Mouse (Mus musculus) activated CD4-positive, CD25-positive, alpha-beta regulatory T cell, adult 4 months (primary cell): Measurements from ENCODE around the gene Sgms1. TPM values are rescaled to one million over a fixed set of nuclear protein-coding genes. Genes with fewer than 3 reads are reported as not detected.

Experiments
- ATAC-seq: one replicate; pipeline ENCODE4 v1.8.0; 2017
- polyA plus RNA-seq, 2 experiments: library from polyadenylated mRNA; unstranded; fragments of 100-300 nt; shearing (Covaris generic); gene quantifications; one replicate each; pipeline ENCODE4 v1.2.1; 2017

Gene Sgms1
- polyA plus RNA-seq = 10 to 100 TPM; 37.6 to 52.4 TPM

DNA sequence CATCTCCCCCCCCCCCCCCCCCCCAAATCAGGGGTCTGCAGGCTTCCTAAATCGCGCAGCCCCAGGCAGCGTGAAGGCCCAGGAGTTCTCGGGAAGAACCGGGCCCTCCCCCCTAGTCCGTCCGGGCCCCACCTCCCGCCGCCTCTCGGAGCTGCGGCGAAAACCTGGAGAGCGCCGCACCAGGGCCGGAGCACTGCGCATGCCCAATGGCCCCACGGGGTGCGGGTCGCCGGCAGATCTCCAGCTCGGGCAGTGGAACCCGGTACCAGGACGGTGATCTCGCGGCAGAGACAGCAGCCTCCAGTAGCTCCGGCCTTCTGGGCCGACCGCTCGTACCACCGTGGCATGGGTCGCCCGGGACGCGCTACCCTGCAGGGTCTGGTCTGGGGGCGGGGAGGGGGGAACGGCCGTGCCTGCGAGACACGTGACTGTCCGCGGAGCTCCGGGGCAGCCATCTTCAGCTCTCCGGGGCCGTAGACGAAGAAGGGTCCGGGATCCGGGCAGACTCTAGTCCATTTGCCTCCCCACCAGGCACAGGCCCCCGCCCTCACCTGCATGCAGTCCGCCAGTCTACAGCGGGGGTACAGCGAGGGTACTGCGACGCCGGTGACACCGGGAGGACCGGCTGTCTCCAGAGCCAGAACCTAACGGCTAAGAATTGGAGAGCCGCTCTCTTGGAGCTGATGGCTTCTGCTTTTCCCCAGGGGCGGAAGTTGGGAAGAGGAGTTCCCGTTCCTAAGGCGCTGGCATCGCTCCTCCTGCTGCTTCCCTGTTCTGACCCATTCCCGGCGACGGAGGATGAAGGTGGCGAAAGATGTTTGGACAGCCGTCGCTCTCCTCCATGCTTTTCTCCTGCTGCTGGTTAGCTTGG, at the start of gene Sgms1:
TSS of gene Sgms1 (minus strand) at position 714 of the 871 bp plus-strand sequence.
- ATAC-seq = peak; percentile 41

DNA sequence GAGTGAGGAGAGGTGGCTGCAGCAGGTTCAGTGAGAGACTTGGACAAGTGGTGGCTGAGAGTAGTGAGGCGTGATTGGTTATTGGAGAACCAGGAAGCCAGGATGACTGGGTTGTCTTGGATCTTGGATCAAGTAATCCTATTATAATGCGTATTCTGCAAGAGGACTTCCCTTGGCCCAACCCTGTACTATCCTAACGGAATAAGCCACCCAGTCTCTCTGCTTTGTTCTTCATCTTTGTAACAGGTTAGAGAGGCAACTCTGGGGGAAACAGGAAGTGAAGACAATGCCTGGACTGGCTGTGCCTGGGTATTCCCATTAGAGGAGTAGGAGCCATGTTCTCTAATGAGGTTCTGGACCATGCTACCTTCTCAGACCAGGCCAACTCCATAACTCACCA, 36.3 kb upstream of the Sgms1 start:
- no peak for ATAC-seq

DNA sequence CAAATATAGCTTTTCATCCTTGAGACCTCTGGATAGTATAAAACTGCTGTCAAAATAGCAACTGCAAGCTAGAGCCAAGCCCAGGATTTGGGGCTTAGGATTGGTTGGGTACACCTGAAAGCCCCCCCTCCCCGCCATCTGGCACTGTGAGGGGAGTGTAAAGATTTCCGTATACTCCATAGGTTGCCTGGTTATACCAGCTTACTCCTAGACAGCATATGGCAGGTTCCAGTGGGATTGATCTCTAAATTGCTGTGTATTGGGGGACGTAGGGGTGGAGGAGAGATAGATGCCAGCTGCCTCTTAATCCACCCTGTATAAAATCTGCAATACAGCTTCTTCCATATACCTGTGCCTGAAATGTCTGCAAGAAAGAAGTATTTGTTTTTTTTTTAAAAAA, 35.2 kb upstream of the Sgms1 start:
- no peak for ATAC-seq

DNA sequence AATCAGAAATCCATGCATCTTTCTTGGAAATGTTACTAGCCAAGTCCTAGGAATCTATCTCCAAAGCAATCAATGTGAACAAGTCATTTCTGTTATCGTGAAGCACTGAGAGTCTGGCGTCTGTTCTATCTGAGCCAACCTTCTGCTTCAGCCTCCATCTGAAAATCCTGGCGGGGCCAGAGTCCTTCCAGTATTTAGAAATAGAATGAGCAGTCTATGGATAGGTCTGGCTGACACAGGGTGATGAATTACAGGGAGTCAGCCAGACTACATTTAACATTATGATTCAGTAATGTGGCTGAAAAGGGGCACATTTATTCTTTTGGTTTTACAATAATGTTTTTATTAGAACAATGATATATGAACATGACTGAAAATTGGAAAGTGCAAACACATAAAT, 29.6 kb upstream of the Sgms1 start:
- no peak for ATAC-seq

DNA sequence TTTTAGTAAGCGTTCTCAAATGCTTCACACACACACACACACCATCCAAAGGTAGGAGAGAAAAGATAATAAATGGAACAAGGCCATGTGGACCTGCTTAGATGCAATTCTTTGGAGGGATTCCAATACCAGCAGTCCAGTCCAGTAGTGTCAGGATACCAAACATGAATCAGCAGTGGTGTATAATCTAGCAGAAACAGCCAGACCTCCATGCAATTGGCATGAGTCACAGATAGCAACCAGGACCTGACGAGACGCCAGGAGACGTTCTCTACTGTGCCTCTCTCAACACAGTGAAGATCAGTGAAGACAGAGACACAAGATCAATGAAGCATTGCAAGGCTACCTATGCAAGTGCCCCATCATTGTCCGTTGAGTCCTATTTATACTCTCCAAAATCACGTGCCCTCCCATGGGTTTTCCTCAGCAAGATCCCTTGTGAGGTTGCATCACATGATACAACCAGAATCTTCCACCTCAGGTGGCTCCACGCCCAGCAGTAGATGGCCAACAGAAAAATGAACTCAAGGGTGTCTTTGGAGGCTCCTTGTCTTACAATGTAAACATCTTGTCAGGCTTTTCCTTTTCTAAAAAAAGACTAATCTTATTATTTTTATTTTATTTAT, 27.3 kb upstream of the Sgms1 start:
- ATAC-seq = no peak

DNA sequence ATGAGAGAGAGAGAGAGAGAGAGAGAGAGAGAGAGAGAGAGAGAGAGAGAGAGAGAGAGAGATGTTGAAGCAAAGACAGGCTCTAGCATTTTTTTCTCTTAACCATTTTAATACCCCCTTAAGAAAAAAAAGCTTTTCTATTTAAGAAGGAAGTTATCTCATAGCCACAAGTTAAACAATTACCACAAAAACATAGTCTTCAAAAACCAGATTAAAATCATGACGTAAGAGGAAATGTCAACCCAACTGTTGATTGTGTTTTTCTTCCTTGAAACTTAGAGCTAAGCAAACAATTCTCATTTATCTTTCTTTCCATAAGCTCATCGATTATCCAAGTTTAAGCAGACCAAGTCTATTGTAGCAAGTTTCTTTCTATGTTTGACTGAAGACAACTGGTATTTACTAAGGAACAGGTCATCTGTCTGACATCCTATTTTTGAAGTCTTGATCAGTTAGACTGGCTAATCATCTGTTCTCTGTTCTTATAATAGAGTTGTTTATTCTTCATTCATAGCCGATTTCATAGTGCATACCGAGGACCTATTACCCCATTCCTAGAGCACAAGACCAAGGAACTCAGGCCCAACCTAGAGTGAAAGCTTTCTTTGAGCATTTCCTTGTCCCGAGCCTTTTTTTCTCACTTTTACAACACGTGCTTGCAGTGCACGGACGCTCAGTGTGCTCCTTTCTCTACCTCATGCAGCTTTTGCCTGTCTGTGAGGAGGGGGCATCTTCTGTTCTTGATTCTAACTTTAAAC, 20.3 kb upstream of the Sgms1 start:
- peak; percentile 75 for ATAC-seq

DNA sequence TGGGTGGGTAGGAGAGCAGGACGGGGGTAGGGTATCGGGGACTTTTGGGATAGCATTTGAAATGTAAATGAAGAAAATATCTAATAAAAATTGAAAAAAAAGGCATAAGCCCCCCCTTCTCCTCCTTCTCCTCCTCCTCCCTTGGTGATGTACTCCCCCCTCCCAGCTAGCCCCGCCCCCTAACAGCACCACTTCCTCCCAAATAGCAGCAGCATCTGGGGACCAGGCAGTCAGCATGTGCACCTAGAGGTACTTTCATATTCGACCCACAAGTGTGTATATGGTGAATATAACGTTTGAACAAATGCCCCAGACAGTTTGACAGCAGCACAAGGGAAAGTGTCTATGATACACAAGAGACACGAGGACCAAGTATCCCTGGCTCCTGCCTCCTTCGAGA, 17.2 kb upstream of the Sgms1 start:
- peak; percentile 77 for ATAC-seq

DNA sequence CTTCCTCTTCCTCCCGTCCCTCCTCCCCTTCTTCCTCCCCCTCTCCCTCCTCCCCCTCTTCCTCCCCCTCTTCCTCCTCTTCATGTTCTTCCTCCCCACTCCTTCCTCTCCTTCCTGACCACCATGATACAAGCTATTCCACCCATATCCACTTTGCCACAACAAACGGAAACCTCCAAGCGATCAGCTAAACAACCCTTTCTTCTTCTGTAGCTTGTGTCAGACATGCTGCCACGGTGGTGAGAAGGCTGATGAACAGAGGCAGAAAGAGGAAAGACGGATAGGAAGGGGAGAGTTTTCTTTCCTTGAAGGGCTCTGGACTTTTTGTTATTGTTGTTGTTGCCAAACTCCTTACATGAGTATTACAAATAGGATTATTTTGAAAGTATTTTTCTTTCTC, 14.9 kb upstream of the Sgms1 start:
- ATAC-seq = no peak

DNA sequence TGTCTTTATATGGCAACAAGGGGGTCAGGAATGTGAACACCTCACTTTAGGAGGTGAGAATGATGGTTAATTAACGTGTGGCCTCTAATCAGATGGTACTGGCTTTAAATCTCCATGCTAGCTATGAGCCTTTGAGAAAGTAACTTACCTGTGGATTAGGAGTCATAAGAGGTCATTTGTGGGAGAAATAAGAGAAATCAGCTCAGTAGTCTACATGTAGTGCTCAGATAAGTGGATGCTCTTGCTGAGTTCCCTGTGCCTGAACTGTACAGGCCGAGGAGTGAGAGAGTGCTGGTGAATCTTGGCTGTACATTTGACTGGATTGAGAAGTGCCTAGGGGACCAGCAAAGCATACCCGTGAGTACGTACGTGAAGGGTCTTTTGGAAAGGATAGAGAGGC, 14.3 kb upstream of the Sgms1 start:
- no peak for ATAC-seq

DNA sequence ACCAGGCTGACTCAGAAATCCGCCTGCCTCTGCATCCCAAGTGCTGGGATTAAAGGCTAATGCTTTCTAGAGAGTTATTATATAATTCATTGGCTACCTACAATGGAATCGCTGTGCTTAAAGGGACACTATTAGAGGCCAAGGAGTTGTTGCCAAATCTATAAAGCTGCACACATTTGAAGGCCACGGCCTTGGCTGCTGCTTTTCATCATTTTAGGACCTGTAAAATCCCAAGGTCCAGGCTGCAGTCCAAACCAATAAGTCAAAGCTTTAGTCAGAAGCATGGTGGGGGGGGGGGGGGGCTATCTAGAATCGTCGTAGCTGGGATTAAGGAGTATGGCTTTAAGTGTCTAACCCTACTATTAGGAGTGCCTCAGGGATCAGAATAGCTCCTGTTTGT, 9.0 kb upstream of the Sgms1 start:
- ATAC-seq = no peak

DNA sequence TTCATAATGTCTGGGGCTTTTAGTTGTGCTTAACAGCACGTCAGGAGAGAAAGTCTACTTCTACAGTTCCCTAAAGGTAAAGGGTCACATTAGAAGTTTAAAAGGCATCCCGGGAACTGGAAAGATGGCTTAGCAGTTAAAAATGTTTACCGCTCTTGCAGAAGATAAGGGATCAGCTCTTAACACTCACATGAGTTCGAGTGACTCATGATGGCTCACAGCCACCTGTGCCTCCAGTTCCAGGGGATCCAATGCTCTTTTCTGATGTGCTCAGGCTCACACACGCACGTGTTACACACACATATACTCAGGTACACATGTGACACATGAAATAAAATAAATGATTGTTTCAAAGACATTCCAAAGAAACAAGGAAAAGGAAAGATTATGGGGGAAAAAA, 6.8 kb upstream of the Sgms1 start:
- ATAC-seq = no peak

DNA sequence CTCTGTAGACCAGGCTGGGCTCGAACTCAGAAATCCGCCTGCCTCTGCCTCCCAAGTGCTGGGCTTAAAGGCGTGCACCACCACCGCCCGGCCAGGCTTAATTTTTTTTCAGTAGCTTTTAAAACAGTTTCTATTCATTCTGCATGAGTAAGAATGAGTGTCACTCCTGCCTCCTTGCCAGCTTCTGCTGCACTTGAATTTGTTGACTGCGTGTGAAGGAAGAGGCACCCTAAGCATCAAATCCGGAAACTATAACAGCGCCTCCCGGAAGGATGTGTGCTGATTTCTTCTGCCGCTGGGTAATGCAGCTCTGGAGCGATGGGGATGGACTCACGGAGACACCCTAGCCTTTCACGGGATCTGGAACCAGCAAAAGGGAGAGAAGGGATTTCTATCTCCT, 5.3 kb upstream of the Sgms1 start:
- ATAC-seq = no peak

DNA sequence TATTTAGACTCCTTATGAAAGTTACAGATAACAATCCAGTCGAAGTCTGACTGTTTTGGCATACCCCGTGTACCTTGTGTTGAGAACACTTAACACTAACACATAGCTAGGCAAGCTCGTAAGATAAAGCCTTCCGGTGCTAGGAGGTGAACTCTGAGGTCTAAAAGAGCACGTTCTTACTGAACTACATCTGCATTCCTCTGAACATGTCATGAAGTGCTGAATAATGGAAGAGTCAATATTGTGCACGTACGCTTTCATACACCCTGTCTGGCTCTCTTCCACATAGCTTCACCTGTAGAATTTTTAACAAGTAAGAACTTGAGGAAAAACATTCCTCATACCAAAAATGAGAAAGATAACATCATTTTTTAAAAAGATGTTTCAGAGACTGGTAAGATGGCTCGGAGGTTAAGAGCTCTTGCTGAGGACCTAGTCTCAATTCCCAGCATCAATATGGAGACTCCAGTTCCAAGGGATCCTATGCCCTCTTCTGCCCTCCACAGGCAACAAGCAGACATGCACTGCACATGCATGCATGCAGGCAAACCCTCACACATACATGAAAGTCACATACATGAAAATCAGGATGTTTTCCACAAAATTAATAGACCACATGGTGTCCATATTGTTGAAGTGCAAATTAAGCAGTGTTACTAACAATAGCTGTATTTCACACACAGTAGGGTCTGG, 4.4 kb upstream of the Sgms1 start:
- no peak for ATAC-seq

DNA sequence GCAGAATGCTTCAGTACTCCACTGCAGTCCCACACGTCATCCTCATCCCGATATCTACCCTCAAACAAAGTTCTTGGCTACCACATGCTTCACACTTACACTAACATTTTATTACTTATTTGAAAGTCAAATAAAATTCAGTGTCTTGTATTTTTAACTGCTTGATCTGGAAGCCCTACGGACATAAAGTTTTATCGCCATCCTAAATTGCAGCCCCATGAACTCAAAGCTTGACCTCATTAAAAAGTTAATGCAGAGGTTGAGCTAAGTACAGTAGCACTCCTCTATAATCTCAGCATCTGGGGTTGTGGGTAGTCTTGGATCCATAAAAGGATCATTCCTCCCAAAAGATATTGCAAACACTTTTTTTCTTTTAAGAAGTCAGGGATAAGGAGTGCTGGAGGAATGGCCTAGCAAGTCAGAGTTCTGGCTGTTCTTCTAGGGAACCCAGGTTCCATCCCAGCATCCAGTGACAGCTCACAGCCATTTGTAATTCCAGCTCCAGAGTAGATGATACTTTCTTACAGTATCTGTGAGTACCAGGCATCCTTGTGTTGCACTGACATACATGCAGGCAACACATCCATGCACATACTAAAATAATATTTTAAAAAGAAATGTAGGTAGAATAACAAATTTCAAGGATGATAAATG, 3.7 kb upstream of the Sgms1 start:
- ATAC-seq = no peak

DNA sequence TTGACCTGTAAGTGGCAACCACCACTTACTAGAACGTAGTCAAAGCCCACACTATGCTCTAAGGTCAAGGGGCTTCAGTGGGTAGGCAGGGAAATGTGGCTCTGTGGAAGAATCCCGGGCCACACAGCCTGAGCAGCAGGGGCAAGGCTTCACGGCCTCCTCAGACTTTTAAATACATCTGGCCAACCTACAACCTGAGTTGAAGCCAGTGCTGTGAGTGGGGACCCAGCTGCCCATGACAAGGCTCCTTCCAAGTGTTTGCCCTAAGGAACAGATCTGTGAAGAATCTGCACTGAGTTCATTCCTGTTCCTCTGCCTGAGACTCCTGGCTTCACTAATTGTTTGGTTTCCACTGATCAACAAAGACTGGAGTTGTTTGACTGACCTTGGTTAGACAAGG, 1.9 kb upstream of the Sgms1 start:
- no peak for ATAC-seq

DNA sequence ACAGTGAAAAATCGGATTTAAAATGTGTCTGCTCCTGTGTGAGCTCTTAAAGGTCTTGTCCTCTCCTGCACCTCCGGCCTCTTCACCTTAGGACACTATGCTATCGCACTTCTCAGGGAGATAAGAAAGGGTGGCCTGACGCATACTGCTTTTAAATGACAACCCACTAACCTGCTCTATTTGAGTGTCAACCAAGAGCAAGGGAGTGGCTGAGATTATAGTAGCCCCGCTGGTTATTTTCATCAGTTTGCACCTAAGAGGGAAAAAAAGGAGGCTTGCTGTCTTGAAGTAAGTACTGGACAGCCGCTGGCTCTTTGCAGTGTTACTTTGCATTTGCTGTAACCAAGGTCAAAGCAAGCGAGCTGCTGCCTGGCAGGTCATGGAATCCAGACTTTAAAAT, 602 bp upstream of the Sgms1 start:
- ATAC-seq = no peak

DNA sequence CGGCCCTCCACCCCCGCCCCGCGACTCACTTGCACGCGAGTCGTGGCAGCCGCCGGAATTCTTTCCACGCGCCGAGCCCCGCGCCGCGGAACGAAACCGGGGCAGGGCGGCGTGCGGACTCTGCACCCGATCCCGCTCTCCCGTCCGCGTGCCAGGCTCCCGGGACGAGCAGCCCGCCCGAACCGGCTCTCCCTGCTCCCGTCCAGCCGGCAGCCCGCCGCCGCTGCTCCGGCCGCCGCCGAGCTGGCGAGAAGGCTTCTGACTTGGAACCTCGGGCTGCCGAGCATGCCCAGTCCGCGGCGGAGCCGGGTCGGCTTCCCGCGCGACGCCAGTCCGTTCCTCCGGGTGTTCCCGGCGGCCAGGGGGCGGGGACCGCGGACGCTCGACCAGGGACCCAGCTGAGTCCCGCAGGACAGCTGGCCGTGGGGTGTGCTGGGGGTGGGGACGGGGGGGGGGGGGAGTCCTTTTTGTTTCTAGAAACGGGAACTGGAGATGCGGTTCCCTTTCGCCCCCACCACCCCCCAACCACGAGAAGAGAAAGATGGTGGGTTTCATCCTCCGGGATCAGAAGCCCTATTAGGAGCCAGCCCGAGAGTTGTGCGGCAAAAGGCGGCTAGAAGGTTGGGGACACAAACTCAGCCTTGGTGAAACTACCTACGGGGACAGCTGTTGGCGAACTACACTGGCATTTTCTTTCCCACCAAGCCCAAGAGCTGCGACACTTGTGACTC, 1.2 kb downstream of the Sgms1 start:
- peak; percentile 29 for ATAC-seq

DNA sequence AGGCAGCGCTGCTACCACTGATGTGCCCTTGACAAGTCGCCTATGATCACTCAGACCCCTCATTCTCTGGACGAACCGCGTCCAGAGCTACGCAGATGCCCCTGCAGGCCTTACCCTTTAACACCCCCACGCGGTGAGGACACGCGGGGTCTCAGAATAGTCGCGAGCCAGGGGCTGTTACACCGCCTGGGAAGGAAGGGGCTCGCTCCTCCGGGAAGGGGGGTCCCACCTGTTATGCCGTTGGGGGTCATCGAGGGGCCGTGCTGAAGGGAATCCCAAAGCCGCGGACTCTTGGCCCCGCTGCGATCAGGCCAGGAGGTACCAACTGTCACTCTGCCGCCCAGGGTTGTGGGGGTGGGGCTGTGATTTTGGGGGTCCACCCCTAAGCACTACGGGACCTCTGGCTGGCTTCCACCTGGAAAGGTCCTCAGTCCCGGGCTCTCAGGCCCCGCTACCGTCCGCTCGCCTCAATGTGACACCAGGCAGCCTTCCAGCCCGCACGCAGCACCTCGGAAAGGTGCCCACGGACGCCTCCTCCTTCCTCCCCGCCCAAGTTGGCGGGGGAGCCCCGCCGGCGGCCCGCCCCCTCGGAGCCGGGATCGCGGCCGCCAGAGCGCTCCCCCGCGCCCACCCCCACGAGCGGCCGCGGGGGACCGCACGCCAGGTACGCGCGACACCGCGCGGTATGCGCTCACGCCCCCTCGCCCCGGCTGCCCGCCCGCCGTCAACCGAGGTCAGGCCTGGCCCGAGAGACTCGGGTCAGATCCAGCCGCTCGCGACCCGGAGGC, 1.9 kb downstream of the Sgms1 start:
- peak; percentile 72 for ATAC-seq

DNA sequence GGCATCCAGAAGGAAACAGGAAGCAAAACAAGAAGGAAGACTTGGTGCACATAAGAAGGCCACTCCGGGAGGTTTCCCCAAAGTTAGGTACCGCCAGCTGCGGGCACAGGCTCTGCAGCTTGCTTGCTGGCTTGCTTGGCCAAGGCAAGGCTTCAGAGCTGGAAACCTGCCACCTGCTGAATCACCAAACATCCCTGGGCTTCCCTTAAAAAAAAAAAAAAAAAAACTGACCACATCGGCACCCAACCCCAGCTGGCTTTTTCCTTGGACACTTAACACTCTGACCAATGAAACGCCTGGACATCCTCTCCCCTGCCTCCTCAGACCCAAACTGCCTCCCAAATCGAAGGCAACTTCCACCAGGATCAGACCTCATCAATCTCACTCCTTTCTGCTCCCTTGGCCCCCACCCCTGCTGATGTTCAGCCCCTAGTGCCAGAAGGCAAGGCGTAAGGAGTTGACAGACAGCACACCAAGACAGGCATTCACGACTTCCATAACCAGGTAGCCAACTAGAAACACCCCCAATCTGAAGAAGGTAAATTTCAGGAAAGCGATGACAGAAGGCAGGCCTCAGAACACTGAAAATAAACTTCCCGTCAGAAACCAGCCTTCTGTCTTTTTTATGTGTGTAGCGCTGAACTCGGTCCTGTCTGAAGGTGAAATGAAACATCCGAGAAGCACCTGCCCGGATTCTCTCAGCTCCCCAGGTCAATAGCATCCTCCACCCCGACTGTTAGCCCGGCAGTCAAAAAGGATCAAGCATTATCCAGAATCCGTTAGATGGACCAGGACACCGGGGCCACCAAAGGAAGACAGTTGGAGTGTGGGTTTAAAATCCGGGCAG, 2.7 kb downstream of the Sgms1 start:
- no peak for ATAC-seq

DNA sequence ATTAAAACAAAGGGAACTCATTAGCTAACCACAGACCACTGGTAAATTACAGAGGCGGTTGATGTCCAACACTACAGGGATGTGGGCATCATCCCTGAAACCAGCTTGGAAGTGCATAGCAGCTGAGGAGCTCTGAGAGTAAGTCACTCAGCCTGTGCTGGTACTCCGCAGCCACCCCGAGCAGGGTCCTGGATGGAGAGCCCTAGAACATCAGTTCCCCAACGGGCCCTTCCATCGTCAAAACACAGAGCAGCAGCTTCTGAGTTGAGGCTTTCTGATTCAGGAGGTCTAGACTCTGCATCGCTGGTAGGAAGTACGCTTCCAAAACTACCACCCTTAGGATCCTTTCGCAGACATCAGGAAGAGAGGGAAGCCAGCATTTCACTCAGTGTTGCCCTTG, 5.8 kb downstream of the Sgms1 start:
- no peak for ATAC-seq
